ENCODE assay signal across 30 mouse cellular contexts in the genomic region with DNA sequence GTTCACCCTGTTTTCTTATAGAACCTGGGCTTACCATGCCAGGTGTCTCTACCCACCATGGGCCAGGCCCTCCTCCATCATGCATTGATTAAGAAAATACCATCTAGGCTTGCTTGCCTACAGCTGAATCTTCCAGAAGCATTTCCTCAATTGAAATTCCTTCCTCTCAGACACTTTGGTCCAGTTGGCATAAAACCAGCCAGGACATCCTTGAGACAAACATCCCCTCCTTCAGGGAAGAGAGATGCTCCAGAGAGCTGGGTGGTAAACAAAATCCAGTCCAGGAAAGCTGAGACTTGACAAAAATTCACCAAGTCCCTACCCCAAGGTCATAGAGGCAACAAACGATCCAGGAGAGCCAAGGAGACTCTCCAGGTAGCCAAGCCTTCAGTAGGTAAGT. TPM values are rescaled to one million over a fixed set of nuclear protein-coding genes. Genes with fewer than 3 reads are reported as not detected.
DNase-seq lines count a peak whose midpoint lies in the region; ATAC-seq and TF ChIP-seq lines count a peak whose summit lies in the region.
"Had no signal": no experiment of that assay in that cellular context is flagged by ENCODE, and none has a peak within 500 bp of the region (broad histone marks: within the 10 kb centered on the region; RNA-seq: fewer than 3 reads in every experiment).

No protein-coding gene starts in this region.

- TF ChIP-seq POLR2A in liver, adult 2 months (IDR thresholded peaks at IDR 0.05; ENCODE audit: extremely low read depth, insufficient read depth, low read length) = no peak

- H3K36me3 ChIP-seq in forebrain, embryonic 10.5 days (replicated peaks) = no peaks in the 10 kb centered on the region
- H3K36me3 ChIP-seq in forebrain, embryonic 11.5 days (ENCODE audit: control insufficient read depth, insufficient read depth, low read length) = no peaks in the 10 kb centered on the region
- H3K36me3 ChIP-seq in liver, adult 2 months (ENCODE audit: control insufficient read depth, insufficient read depth, low read length) = no peaks in the 10 kb centered on the region
- no peaks in the 10 kb centered on the region for H3K36me3 ChIP-seq in liver, embryonic 12.5 days
- H3K36me3 ChIP-seq: forebrain, embryonic 12.5 days; limb, embryonic 15.5 days; midbrain, embryonic 13.5 days; neural tube, embryonic 12.5 days had no signal

- ATAC-seq in forebrain, embryonic 11.5 days (replicated peaks; ENCODE audit: low FRiP score) = no peak
- no peak for ATAC-seq in liver, embryonic 12.5 days
- no peak for ATAC-seq in megakaryocyte-erythroid progenitor cell, adult 5-6 weeks (replicated peaks; ENCODE audit: low FRiP score, low TSS enrichment, poor library complexity, severe bottlenecking)
- ATAC-seq: inflammation-experienced regulatory T-cells, adult 6 months; midbrain, embryonic 13.5 days had no signal

- WGBS in forebrain, embryonic 10.5 days = 72% methylated on average over 1 of the region's 1 CpGs
- WGBS in forebrain, embryonic 11.5 days = 68% methylated on average over 1 of the region's 1 CpGs
- WGBS in liver, adult 2 months = 77% methylated on average over 1 of the region's 1 CpGs
- WGBS in liver, embryonic 12.5 days (ENCODE audit: insufficient replicate concordance) = 85% methylated on average over 1 of the region's 1 CpGs

- TF ChIP-seq CTCF in liver, adult 2 months (IDR thresholded peaks at IDR 0.05; ENCODE audit: low read depth, low read length) = no peak

- H3K4me2 ChIP-seq in forebrain, embryonic 11.5 days (ENCODE audit: low read depth, low read length, severe bottlenecking) = no peak overlapping the region
- H3K4me2 ChIP-seq in liver, embryonic 12.5 days = no peak overlapping the region
- H3K4me2 ChIP-seq: forebrain, embryonic 12.5 days; hindbrain, embryonic 14.5 days; limb, embryonic 15.5 days; midbrain, embryonic 13.5 days; neural tube, embryonic 12.5 days had no signal

- peaks cover 5% of the 10 kb centered on the region; the same call in 1 of the 2 replicates for H3K27me3 ChIP-seq in forebrain, embryonic 10.5 days (ENCODE audit: poor library complexity, severe bottlenecking)
- no peaks in the 10 kb centered on the region for H3K27me3 ChIP-seq in forebrain, embryonic 11.5 days (ENCODE audit: control insufficient read depth, insufficient read depth, low read length)
- no peaks in the 10 kb centered on the region for H3K27me3 ChIP-seq in liver, adult 2 months (ENCODE audit: control insufficient read depth, insufficient read depth, low read length)
- H3K27me3 ChIP-seq in liver, embryonic 12.5 days (replicated peaks) = no peaks in the 10 kb centered on the region
- H3K27me3 ChIP-seq: limb, embryonic 15.5 days; midbrain, embryonic 13.5 days; neural tube, embryonic 12.5 days had no signal

- H3K9me3 ChIP-seq in forebrain, embryonic 10.5 days = no peaks in the 10 kb centered on the region
- no peaks in the 10 kb centered on the region for H3K9me3 ChIP-seq in forebrain, embryonic 11.5 days (ENCODE audit: control insufficient read depth, low read length)
- no peaks in the 10 kb centered on the region for H3K9me3 ChIP-seq in liver, embryonic 12.5 days (replicated peaks)
- H3K9me3 ChIP-seq: limb, embryonic 15.5 days; midbrain, embryonic 13.5 days; neural tube, embryonic 12.5 days had no signal

- no peak overlapping the region for H3K27ac ChIP-seq in forebrain, embryonic 10.5 days
- no peak overlapping the region for H3K27ac ChIP-seq in forebrain, embryonic 11.5 days (ENCODE audit: low read depth, low read length)
- H3K27ac ChIP-seq in liver, adult 2 months (replicated peaks; ENCODE audit: insufficient read depth, low read depth, low read length) = peak overlapping the region; percentile 12; the same call in 1 of the 2 replicates
- no peak overlapping the region for H3K27ac ChIP-seq in liver, embryonic 12.5 days
- H3K27ac ChIP-seq: forebrain, embryonic 12.5 days; hindbrain, embryonic 14.5 days; limb, embryonic 15.5 days; midbrain, embryonic 13.5 days; neural tube, embryonic 12.5 days had no signal

- H3K4me1 ChIP-seq in forebrain, embryonic 10.5 days = peaks cover under 1% of the 10 kb centered on the region; the same call in 1 of the 2 replicates
- no peaks in the 10 kb centered on the region for H3K4me1 ChIP-seq in forebrain, embryonic 11.5 days (replicated peaks; ENCODE audit: control insufficient read depth, insufficient read depth, low read length)
- no peaks in the 10 kb centered on the region; the same call in 1 of the 2 replicates for H3K4me1 ChIP-seq in liver, adult 2 months (ENCODE audit: control insufficient read depth, insufficient read depth, low read length)
- peaks cover 19% of the 10 kb centered on the region for H3K4me1 ChIP-seq in liver, embryonic 12.5 days
- H3K4me1 ChIP-seq: forebrain, embryonic 12.5 days; midbrain, embryonic 13.5 days; neural tube, embryonic 12.5 days had no signal

- H3K9ac ChIP-seq in forebrain, embryonic 11.5 days (ENCODE audit: low read length) = no peak overlapping the region
- no peak overlapping the region for H3K9ac ChIP-seq in liver, adult 2 months (ENCODE audit: low read depth, low read length)
- no peak overlapping the region for H3K9ac ChIP-seq in liver, embryonic 12.5 days
- H3K9ac ChIP-seq: forebrain, embryonic 12.5 days; hindbrain, embryonic 14.5 days; limb, embryonic 15.5 days; midbrain, embryonic 13.5 days; neural tube, embryonic 12.5 days had no signal

- peak; percentile 11 for DNase-seq in forebrain, embryonic 10.5 days (ENCODE audit: extremely low spot score, low spot score)
- no peak for DNase-seq in forebrain, embryonic 11.5 days (ENCODE audit: low spot score)
- peak; percentile 25 for DNase-seq in liver, adult 2 months (ENCODE audit: extremely low read depth, low read depth, low spot score)
- peak; percentile 52 for DNase-seq in lung, postnatal 10 days
- no peak for DNase-seq in Muller cell, postnatal 12 days (ENCODE audit: inconsistent ontology term)
- DNase-seq: adrenal gland, postnatal 36 days; cerebellum, adult 11-12 months; cerebellum, postnatal 10 days; gastrocnemius, postnatal 25 days; heart, postnatal 4 days; kidney, adult 18-20 months; kidney, postnatal 14 days; right cerebral cortex, postnatal 25 days; spleen, adult 18-20 months; thymus, postnatal 25 days had no signal

- no peaks in the 10 kb centered on the region for H3K79me2 ChIP-seq in liver, adult 2 months (ENCODE audit: control insufficient read depth, insufficient read depth, low read length)

- no peak overlapping the region for H3K4me3 ChIP-seq in forebrain, embryonic 10.5 days
- no peak overlapping the region for H3K4me3 ChIP-seq in forebrain, embryonic 11.5 days (ENCODE audit: low read depth, low read length)
- no peak overlapping the region for H3K4me3 ChIP-seq in liver, adult 2 months (ENCODE audit: insufficient read depth, low read depth, low read length)
- no peak overlapping the region for H3K4me3 ChIP-seq in liver, embryonic 12.5 days
- H3K4me3 ChIP-seq: forebrain, embryonic 12.5 days; limb, embryonic 15.5 days; midbrain, embryonic 13.5 days; neural tube, embryonic 12.5 days had no signal

RNA-seq across cellular contexts. Expression of gene Cmtm3, which starts 5.0 kb away (rescaled TPM):
- 68.5 and 70.9 TPM in 2 replicates for polyA plus RNA-seq in forebrain, embryonic 10.5 days (2016; fragmentation: Nextera tagmentation; extraction: Ambion mirVana)
- polyA plus RNA-seq in forebrain, embryonic 11.5 days (2014; fragmentation: Nextera tagmentation; extraction: Ambion mirVana) = 66.8 and 70.9 TPM in 2 replicates
- total RNA-seq in liver, adult 2 months (2014; rRNA removed) = 6.3 and 8.1 TPM in 2 replicates
- 12.1 and 24.6 TPM in 2 replicates for polyA plus RNA-seq in liver, adult 2 months (2012; rRNA removed)
- polyA plus RNA-seq in liver, embryonic 12.5 days (2016; fragmentation: Nextera tagmentation; extraction: Ambion mirVana) = 34.5 and 34.8 TPM in 2 replicates
- total RNA-seq in megakaryocyte-erythroid progenitor cell, adult 5-6 weeks (2014; fragmentation: Nextera tagmentation) = 4.9 and 5.8 TPM in 2 replicates
- total RNA-seq in megakaryocyte-erythroid progenitor cell, adult 5-6 weeks (2017) = 1.4 and 7.3 TPM in 2 replicates

RNA-seq across cellular contexts. Expression of gene Cmtm2b, which starts 12.2 kb away (rescaled TPM):
- not detected in 2 replicates for polyA plus RNA-seq in forebrain, embryonic 10.5 days (2016; fragmentation: Nextera tagmentation; extraction: Ambion mirVana)
- not detected in 2 replicates for polyA plus RNA-seq in forebrain, embryonic 11.5 days (2014; fragmentation: Nextera tagmentation; extraction: Ambion mirVana)
- total RNA-seq in liver, adult 2 months (2014; rRNA removed) = not detected in 2 replicates
- polyA plus RNA-seq in liver, adult 2 months (2012; rRNA removed) = not detected in 2 replicates
- not detected in 2 replicates for polyA plus RNA-seq in liver, embryonic 12.5 days (2016; fragmentation: Nextera tagmentation; extraction: Ambion mirVana)
- not detected in 2 replicates for total RNA-seq in megakaryocyte-erythroid progenitor cell, adult 5-6 weeks (2014; fragmentation: Nextera tagmentation)
- total RNA-seq in megakaryocyte-erythroid progenitor cell, adult 5-6 weeks (2017) = not detected in 2 replicates
- total RNA-seq: gastrocnemius, postnatal 25 days; heart, adult 18-20 months; heart, postnatal 4 days; layer of hippocampus, adult 8-10 months; left cerebral cortex, postnatal 25 days; megakaryocyte progenitor cell, adult 5-6 weeks had no signal
- polyA plus RNA-seq: cortical plate, adult 2 months; embryonic facial prominence, embryonic 11.5 days; forebrain, embryonic 12.5 days; heart, embryonic 14.5 days; hindbrain, embryonic 14.5 days; inflammation-experienced regulatory T-cells, adult 6 months; limb, embryonic 15.5 days; midbrain, embryonic 13.5 days; neural tube, embryonic 12.5 days had no signal

RNA-seq across cellular contexts. Expression of gene Gm11020, which starts 12.8 kb away (rescaled TPM):
- not detected in 2 replicates for polyA plus RNA-seq in forebrain, embryonic 10.5 days (2016; fragmentation: Nextera tagmentation; extraction: Ambion mirVana)
- not detected in 2 replicates for polyA plus RNA-seq in forebrain, embryonic 11.5 days (2014; fragmentation: Nextera tagmentation; extraction: Ambion mirVana)
- not detected in 2 replicates for total RNA-seq in liver, adult 2 months (2014; rRNA removed)
- not detected in 2 replicates for polyA plus RNA-seq in liver, adult 2 months (2012; rRNA removed)
- not detected in 2 replicates for polyA plus RNA-seq in liver, embryonic 12.5 days (2016; fragmentation: Nextera tagmentation; extraction: Ambion mirVana)
- total RNA-seq in megakaryocyte-erythroid progenitor cell, adult 5-6 weeks (2014; fragmentation: Nextera tagmentation) = not detected in 2 replicates
- not detected in 2 replicates for total RNA-seq in megakaryocyte-erythroid progenitor cell, adult 5-6 weeks (2017)
- total RNA-seq: adrenal gland, postnatal 36 days; gastrocnemius, postnatal 25 days; heart, adult 18-20 months; heart, postnatal 4 days; layer of hippocampus, adult 8-10 months; left cerebral cortex, postnatal 25 days; megakaryocyte progenitor cell, adult 5-6 weeks had no signal
- polyA plus RNA-seq: cortical plate, adult 2 months; embryonic facial prominence, embryonic 11.5 days; forebrain, embryonic 12.5 days; heart, embryonic 14.5 days; hindbrain, embryonic 14.5 days; inflammation-experienced regulatory T-cells, adult 6 months; limb, embryonic 15.5 days; midbrain, embryonic 13.5 days; neural tube, embryonic 12.5 days had no signal

RNA-seq across cellular contexts. Expression of gene Cmtm1, which starts 24.3 kb away (rescaled TPM):
- polyA plus RNA-seq in forebrain, embryonic 10.5 days (2016; fragmentation: Nextera tagmentation; extraction: Ambion mirVana) = not detected in 2 replicates
- polyA plus RNA-seq in forebrain, embryonic 11.5 days (2014; fragmentation: Nextera tagmentation; extraction: Ambion mirVana) = not detected in 2 replicates
- not detected in 2 replicates for total RNA-seq in liver, adult 2 months (2014; rRNA removed)
- polyA plus RNA-seq in liver, adult 2 months (2012; rRNA removed) = not detected in 2 replicates
- polyA plus RNA-seq in liver, embryonic 12.5 days (2016; fragmentation: Nextera tagmentation; extraction: Ambion mirVana) = not detected in 2 replicates
- not detected in 2 replicates for total RNA-seq in megakaryocyte-erythroid progenitor cell, adult 5-6 weeks (2014; fragmentation: Nextera tagmentation)
- not detected in 2 replicates for total RNA-seq in megakaryocyte-erythroid progenitor cell, adult 5-6 weeks (2017)
- total RNA-seq: adrenal gland, postnatal 36 days; gastrocnemius, postnatal 25 days; heart, adult 18-20 months; heart, postnatal 4 days; layer of hippocampus, adult 8-10 months; left cerebral cortex, postnatal 25 days; megakaryocyte progenitor cell, adult 5-6 weeks had no signal
- polyA plus RNA-seq: cortical plate, adult 2 months; embryonic facial prominence, embryonic 11.5 days; forebrain, embryonic 12.5 days; heart, embryonic 14.5 days; hindbrain, embryonic 14.5 days; inflammation-experienced regulatory T-cells, adult 6 months; limb, embryonic 15.5 days; midbrain, embryonic 13.5 days; neural tube, embryonic 12.5 days had no signal

RNA-seq across cellular contexts. Expression of gene Gm45711, which starts 24.3 kb away (rescaled TPM):
- not detected in 2 replicates for polyA plus RNA-seq in forebrain, embryonic 10.5 days (2016; fragmentation: Nextera tagmentation; extraction: Ambion mirVana)
- polyA plus RNA-seq in forebrain, embryonic 11.5 days (2014; fragmentation: Nextera tagmentation; extraction: Ambion mirVana) = not detected in 2 replicates
- total RNA-seq in liver, adult 2 months (2014; rRNA removed) = not detected in 2 replicates
- polyA plus RNA-seq in liver, adult 2 months (2012; rRNA removed) = not detected in 2 replicates
- not detected in 2 replicates for polyA plus RNA-seq in liver, embryonic 12.5 days (2016; fragmentation: Nextera tagmentation; extraction: Ambion mirVana)
- total RNA-seq in megakaryocyte-erythroid progenitor cell, adult 5-6 weeks (2014; fragmentation: Nextera tagmentation) = not detected in 2 replicates
- total RNA-seq in megakaryocyte-erythroid progenitor cell, adult 5-6 weeks (2017) = not detected in 2 replicates
- total RNA-seq: adrenal gland, postnatal 36 days; gastrocnemius, postnatal 25 days; heart, adult 18-20 months; heart, postnatal 4 days; layer of hippocampus, adult 8-10 months; left cerebral cortex, postnatal 25 days; megakaryocyte progenitor cell, adult 5-6 weeks had no signal
- polyA plus RNA-seq: cortical plate, adult 2 months; embryonic facial prominence, embryonic 11.5 days; forebrain, embryonic 12.5 days; heart, embryonic 14.5 days; hindbrain, embryonic 14.5 days; inflammation-experienced regulatory T-cells, adult 6 months; limb, embryonic 15.5 days; midbrain, embryonic 13.5 days; neural tube, embryonic 12.5 days had no signal

Comparison
In these comparisons a context has a peak if more than half of its experiments do, and no peak if none do; other contexts are left out.
1. DNase-seq: peak in forebrain, embryonic 10.5 days (single experiment), liver, adult 2 months (single experiment) and lung, postnatal 10 days (single experiment); none in forebrain, embryonic 11.5 days (single experiment) and Muller cell, postnatal 12 days (single experiment).